Mouse (Mus musculus) layer of hippocampus, adult 11-12 months (tissue): ENCODE measurements at regions not wholly inside any gene's neighbourhood (a gene's known extent, or its start where the extent isn't known, plus 50 kb on each side); places are given as distances from the start of the nearest gene placed in this dataset.

ENCODE experiments used
- DNase-seq: peaks from one replicate; pipeline ENCODE4 v3.0.0; 2022; ENCODE audit warnings: low spot score

DNA sequence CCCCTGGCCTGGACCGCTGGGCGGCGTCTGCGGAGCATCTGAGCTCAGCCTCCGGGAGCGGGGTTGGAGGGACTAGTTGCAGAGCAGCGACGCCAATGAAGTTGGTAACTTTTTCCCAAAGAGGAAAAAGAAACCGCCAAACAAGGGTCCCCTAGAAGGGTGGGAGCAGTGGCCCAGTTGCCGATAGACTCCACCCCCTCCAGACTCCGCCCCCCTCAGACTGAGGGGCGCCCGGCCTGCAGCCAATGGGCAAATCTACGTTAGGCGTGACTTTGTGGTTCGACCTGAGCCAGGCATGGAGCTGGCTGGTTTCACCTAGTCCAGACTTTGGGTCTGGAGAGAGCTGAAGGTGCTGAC, 76.8 kb upstream of the Hmga2 start:
- no peak for DNase-seq

- DNase-seq: peak; percentile 3
Observed at GRCm38 (mm10) chr10:120552341-120553096, 76.2 kb upstream of the Hmga2 start.

- DNase-seq: no peak
Observed at GRCm38 (mm10) chr10:120551851-120552281, 75.6 kb upstream of the Hmga2 start.

GRCm38 (mm10) chr10:120547164-120547563, 70.9 kb upstream of the Hmga2 start:
- DNase-seq: no peak

GRCm38 (mm10) chr10:120541618-120542017, 65.3 kb upstream of the Hmga2 start:
- no peak for DNase-seq

- no peak for DNase-seq
Observed at GRCm38 (mm10) chr10:120538561-120538960, 62.3 kb upstream of the Hmga2 start.

DNA sequence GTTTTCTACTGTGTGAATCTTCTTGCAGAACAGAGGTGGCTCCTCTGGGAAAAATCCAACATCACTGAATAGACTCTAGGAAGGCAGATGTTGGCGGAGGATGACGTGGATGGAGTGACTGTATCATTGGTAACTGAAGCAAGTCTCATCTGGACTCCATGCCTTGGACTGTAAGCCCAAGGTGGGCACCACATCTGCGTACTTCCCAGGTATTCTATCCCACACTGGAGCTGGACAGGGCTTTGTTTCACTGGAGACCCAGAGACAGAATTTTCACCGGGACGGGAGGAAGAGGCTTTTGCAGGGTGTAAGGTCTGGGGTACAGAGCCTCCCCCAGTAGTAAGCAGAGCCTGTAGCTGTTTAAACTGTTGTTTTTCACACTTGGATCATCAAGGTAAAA, 52.1 kb upstream of the Hmga2 start:
- DNase-seq: no peak

GRCm38 (mm10) chr10:120527951-120528350, 51.7 kb upstream of the Hmga2 start:
- DNase-seq: no peak

DNA sequence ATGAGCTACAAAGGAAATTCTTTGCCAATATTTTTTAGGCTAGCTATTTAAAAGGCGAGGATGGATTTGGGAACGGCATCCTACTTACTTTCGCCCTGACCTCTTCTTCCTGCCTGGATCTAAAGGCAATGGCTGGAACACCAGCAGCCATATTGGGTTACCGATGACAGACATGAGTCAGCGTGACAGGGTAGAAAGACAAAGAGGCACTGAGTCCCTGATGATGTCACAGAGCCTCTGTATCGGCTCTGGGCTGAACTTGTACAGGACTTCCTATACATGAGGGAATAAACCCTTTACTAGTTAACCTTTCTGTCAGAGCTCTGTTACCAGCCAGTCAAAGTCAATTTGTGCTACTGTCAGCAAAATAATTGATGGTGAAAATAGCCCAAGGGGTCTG, 50.7 kb upstream of the Hmga2 start:
- DNase-seq: no peak
